Mouse (Mus musculus): ENCODE measurements around the gene Btg2. TPM values are rescaled to one million over a fixed set of nuclear protein-coding genes. Genes with fewer than 3 reads are reported as not detected.
A peak's percentile ranks its signal among the peaks of the same experiment; 100 is the strongest.

Btg2 gene
- polyA plus RNA-seq, 1 experiment from 2014 or later = 37.2 TPM

- WGBS = 63% methylated on average over 3 of the region's 3 CpGs
Observed at GRCm38 (mm10) chr1:134105764-134106430, 27.0 kb upstream of the Btg2 start.

GRCm38 (mm10) chr1:134105043-134105763 is 26.3 kb upstream of the Btg2 start:
- 83% methylated on average over 11 of the region's 11 CpGs for WGBS

More at GRCm38 (mm10) chr1:134105764-134106430, 27.0 kb upstream of the Btg2 start:
- Histone ChIP-seq H3K9ac (no peak overlapping the region), H3K9me3 (no peaks in the 10 kb centered on the region), H3K4me3 (no peak overlapping the region), H3K36me3 (replicated peaks) (no peaks in the 10 kb centered on the region), H3K4me1 (no peaks in the 10 kb centered on the region), H3K27ac (no peak overlapping the region), H3K4me2 (no peak overlapping the region), H3K27me3 (replicated peaks) (no peaks in the 10 kb centered on the region)
- no peak for ATAC-seq (replicated peaks)

GRCm38 (mm10) chr1:134103861-134104260 is 24.9 kb upstream of the Btg2 start:
- ATAC-seq (replicated peaks) = no peak
- 75% methylated on average over 5 of the region's 5 CpGs for WGBS
- no peaks in the 10 kb centered on the region for H3K9me3 ChIP-seq
- no peak overlapping the region for H3K4me3 ChIP-seq
- no peak overlapping the region for H3K9ac ChIP-seq
- H3K4me2 ChIP-seq = no peak overlapping the region
- no peaks in the 10 kb centered on the region for H3K27me3 ChIP-seq (replicated peaks)
- H3K27ac ChIP-seq = no peak overlapping the region
- peaks cover 10% of the 10 kb centered on the region for H3K4me1 ChIP-seq
- H3K36me3 ChIP-seq (replicated peaks) = no peaks in the 10 kb centered on the region

More at GRCm38 (mm10) chr1:134105043-134105763, 26.3 kb upstream of the Btg2 start:
- no peak for ATAC-seq (replicated peaks)
- Histone ChIP-seq H3K4me1 (no peaks in the 10 kb centered on the region), H3K36me3 (replicated peaks) (no peaks in the 10 kb centered on the region), H3K4me3 (no peak overlapping the region), H3K9me3 (no peaks in the 10 kb centered on the region), H3K4me2 (no peak overlapping the region), H3K27me3 (replicated peaks) (no peaks in the 10 kb centered on the region), H3K9ac (no peak overlapping the region), H3K27ac (no peak overlapping the region)

- H3K27ac ChIP-seq = no peak overlapping the region
- H3K9me3 ChIP-seq = no peaks in the 10 kb centered on the region
- H3K9ac ChIP-seq = no peak overlapping the region
- whole genome bisulfite sequencing = 70% methylated on average over 3 of the region's 3 CpGs
- H3K36me3 ChIP-seq (replicated peaks) = no peaks in the 10 kb centered on the region
- H3K27me3 ChIP-seq (replicated peaks) = no peaks in the 10 kb centered on the region
- no peak overlapping the region for H3K4me3 ChIP-seq
- peaks cover 20% of the 10 kb centered on the region for H3K4me1 ChIP-seq
- ATAC-seq (replicated peaks) = no peak
- no peak overlapping the region for H3K4me2 ChIP-seq
Observed at GRCm38 (mm10) chr1:134101593-134101992, 22.7 kb upstream of the Btg2 start.

GRCm38 (mm10) chr1:134100928-134101327 is 22.0 kb upstream of the Btg2 start:
- Histone ChIP-seq H3K9me3 (no peaks in the 10 kb centered on the region), H3K4me1 (peaks cover 22% of the 10 kb centered on the region), H3K9ac (no peak overlapping the region), H3K36me3 (replicated peaks) (no peaks in the 10 kb centered on the region), H3K27ac (no peak overlapping the region), H3K4me2 (no peak overlapping the region), H3K4me3 (no peak overlapping the region), H3K27me3 (replicated peaks) (no peaks in the 10 kb centered on the region)
- no peak for ATAC-seq (replicated peaks)
- WGBS = 83% methylated on average over 4 of the region's 4 CpGs

GRCm38 (mm10) chr1:134100401-134100800 is 21.5 kb upstream of the Btg2 start:
- 84% methylated on average over 5 of the region's 5 CpGs for WGBS
- H3K4me2 ChIP-seq = no peak overlapping the region
- H3K4me3 ChIP-seq = no peak overlapping the region
- H3K4me1 ChIP-seq = peaks cover 22% of the 10 kb centered on the region
- H3K9me3 ChIP-seq = no peaks in the 10 kb centered on the region
- H3K27ac ChIP-seq = no peak overlapping the region
- no peaks in the 10 kb centered on the region for H3K36me3 ChIP-seq (replicated peaks)
- ATAC-seq (replicated peaks) = no peak
- no peaks in the 10 kb centered on the region for H3K27me3 ChIP-seq (replicated peaks)
- H3K9ac ChIP-seq = no peak overlapping the region

GRCm38 (mm10) chr1:134099516-134100235 is 20.8 kb upstream of the Btg2 start:
- Histone ChIP-seq H3K4me2 (peak overlapping the region; percentile 72), H3K9me3 (no peaks in the 10 kb centered on the region), H3K27me3 (replicated peaks) (no peaks in the 10 kb centered on the region), H3K36me3 (replicated peaks) (no peaks in the 10 kb centered on the region), H3K27ac (peak overlapping the region; percentile 68), H3K4me1 (peaks cover 22% of the 10 kb centered on the region), H3K9ac (0 out of 2 replicates have a peak overlapping the region, but pooled peaks have one; percentile 32), H3K4me3 (peak overlapping the region; percentile 36)
- 25% methylated on average over 12 of the region's 12 CpGs for WGBS
- no peak for ATAC-seq (replicated peaks)

GRCm38 (mm10) chr1:134098726-134099515 is 20.0 kb upstream of the Btg2 start:
- peaks cover 24% of the 10 kb centered on the region for H3K4me1 ChIP-seq
- WGBS = 10% methylated on average over 17 of the region's 17 CpGs

GRCm38 (mm10) chr1:134097956-134098725 is 19.2 kb upstream of the Btg2 start:
- Histone ChIP-seq H3K36me3 (replicated peaks) (no peaks in the 10 kb centered on the region), H3K9me3 (no peaks in the 10 kb centered on the region), H3K4me3 (no peak overlapping the region), H3K4me1 (peaks cover 31% of the 10 kb centered on the region), H3K27ac (no peak overlapping the region), H3K9ac (no peak overlapping the region), H3K27me3 (replicated peaks) (no peaks in the 10 kb centered on the region), H3K4me2 (no peak overlapping the region)
- no peak for ATAC-seq (replicated peaks)
- WGBS = 65% methylated on average over 13 of the region's 13 CpGs

More at GRCm38 (mm10) chr1:134098726-134099515, 20.0 kb upstream of the Btg2 start:
- peak overlapping the region; percentile 68 for H3K27ac ChIP-seq
- peak overlapping the region; percentile 32; the same call in 1 of the 2 replicates for H3K9ac ChIP-seq
- no peaks in the 10 kb centered on the region for H3K36me3 ChIP-seq (replicated peaks)
- H3K9me3 ChIP-seq = no peaks in the 10 kb centered on the region
- ATAC-seq (replicated peaks) = peak; percentile 69
- peak overlapping the region; percentile 36 for H3K4me3 ChIP-seq
- peak overlapping the region; percentile 72 for H3K4me2 ChIP-seq
- no peaks in the 10 kb centered on the region for H3K27me3 ChIP-seq (replicated peaks)

- no peak for ATAC-seq (replicated peaks)
- H3K4me3 ChIP-seq = no peak overlapping the region
- no peaks in the 10 kb centered on the region for H3K9me3 ChIP-seq
- H3K4me2 ChIP-seq = no peak overlapping the region
- H3K9ac ChIP-seq = no peak overlapping the region
- peak overlapping the region; percentile 72 for H3K27ac ChIP-seq
- 81% methylated on average over 7 of the region's 7 CpGs for WGBS
- no peaks in the 10 kb centered on the region for H3K36me3 ChIP-seq (replicated peaks)
- H3K4me1 ChIP-seq = peaks cover 40% of the 10 kb centered on the region
- H3K27me3 ChIP-seq (replicated peaks) = no peaks in the 10 kb centered on the region
Observed at GRCm38 (mm10) chr1:134097080-134097855, 18.3 kb upstream of the Btg2 start.

Data from midbrain, embryonic 15.5 days (tissue).